Mouse (Mus musculus): Measurements from ENCODE around the gene Neurl3. TPM values are rescaled to one million over a fixed set of nuclear protein-coding genes. Genes with fewer than 3 reads are reported as not detected.

Gene Neurl3
- polyA plus RNA-seq, 1 experiment from 2014 or later: 0.77 TPM

DNA sequence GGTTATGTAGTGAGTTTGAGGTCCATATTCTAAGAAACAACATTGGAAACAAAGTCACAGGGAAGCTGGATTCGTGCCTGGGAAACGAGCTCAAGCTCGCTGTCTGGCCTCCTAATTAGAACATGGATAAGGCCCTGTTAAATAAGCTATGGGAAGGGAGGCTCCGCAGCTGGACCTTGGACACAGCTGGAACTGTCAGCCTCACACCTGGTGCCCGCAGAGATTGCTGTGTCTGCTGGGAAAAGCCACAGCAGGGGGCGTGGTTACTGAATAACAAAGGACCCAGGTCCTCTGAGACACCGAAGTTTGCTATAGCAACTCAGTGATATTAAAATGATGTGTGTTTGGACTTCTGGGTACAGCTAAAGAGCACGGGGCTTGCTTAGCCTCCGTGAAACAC is 23.1 kb downstream of the Neurl3 start:
- no peak overlapping the region for H3K27ac ChIP-seq
- H3K9me3 ChIP-seq (replicated peaks): 0 out of 2 replicates have a peak, but pooled peaks cover 2% of the 10 kb centered on the region
- 3% methylated on average over 9 of the region's 9 CpGs for WGBS
- 0 out of 2 replicates have a peak overlapping the region, but pooled peaks have one; percentile 2 for H3K4me2 ChIP-seq (replicated peaks)
- peaks cover 18% of the 10 kb centered on the region; the same call in 1 of the 2 replicates for H3K27me3 ChIP-seq
- no peak overlapping the region for H3K9ac ChIP-seq
- no peak overlapping the region for H3K4me3 ChIP-seq
- ATAC-seq (ENCODE audit: low FRiP score): peak; percentile 36; the same call in 1 of the 2 replicates
- peaks cover 11% of the 10 kb centered on the region for H3K4me1 ChIP-seq
- H3K36me3 ChIP-seq: no peaks in the 10 kb centered on the region

GRCm38 (mm10) chr1:36246688-36247087 is 27.8 kb downstream of the Neurl3 start:
- 47% methylated on average over 6 of the region's 6 CpGs for WGBS
- Histone ChIP-seq H3K4me3 (no peak overlapping the region), H3K4me1 (peaks cover 29% of the 10 kb centered on the region), H3K9me3 (replicated peaks) (no peaks in the 10 kb centered on the region), H3K4me2 (replicated peaks) (no peak overlapping the region), H3K36me3 (no peaks in the 10 kb centered on the region), H3K27me3 (no peaks in the 10 kb centered on the region), H3K27ac (no peak overlapping the region), H3K9ac (no peak overlapping the region)
- ATAC-seq (ENCODE audit: low FRiP score): no peak

DNA sequence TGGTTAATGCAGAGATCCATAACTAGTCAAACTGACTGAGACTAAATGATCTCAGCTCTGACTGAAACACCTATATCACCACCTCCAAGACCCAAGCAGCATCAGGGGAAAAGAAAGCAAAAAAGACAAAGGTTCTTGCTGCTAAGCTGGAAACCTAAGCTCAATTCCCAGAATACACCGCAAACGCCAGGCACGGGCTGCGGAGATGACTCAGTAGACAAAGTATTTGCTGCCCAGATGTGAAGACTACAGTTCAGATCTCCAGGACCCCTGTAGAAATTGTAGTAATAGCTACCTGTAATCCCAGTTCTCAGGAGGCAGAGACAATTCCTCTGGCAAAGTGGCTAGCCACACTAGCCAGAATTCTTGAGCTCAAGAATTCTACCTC is 29.7 kb downstream of the Neurl3 start:
- Histone ChIP-seq H3K27ac (no peak overlapping the region), H3K4me2 (replicated peaks) (peak overlapping the region; percentile 86; the same call in 1 of the 2 replicates), H3K9me3 (replicated peaks) (no peaks in the 10 kb centered on the region), H3K9ac (no peak overlapping the region), H3K36me3 (no peaks in the 10 kb centered on the region), H3K4me3 (no peak overlapping the region), H3K27me3 (no peaks in the 10 kb centered on the region), H3K4me1 (peaks cover 26% of the 10 kb centered on the region)
- ATAC-seq (ENCODE audit: low FRiP score): no peak
- 90% methylated on average over 4 of the region's 4 CpGs for WGBS

DNA sequence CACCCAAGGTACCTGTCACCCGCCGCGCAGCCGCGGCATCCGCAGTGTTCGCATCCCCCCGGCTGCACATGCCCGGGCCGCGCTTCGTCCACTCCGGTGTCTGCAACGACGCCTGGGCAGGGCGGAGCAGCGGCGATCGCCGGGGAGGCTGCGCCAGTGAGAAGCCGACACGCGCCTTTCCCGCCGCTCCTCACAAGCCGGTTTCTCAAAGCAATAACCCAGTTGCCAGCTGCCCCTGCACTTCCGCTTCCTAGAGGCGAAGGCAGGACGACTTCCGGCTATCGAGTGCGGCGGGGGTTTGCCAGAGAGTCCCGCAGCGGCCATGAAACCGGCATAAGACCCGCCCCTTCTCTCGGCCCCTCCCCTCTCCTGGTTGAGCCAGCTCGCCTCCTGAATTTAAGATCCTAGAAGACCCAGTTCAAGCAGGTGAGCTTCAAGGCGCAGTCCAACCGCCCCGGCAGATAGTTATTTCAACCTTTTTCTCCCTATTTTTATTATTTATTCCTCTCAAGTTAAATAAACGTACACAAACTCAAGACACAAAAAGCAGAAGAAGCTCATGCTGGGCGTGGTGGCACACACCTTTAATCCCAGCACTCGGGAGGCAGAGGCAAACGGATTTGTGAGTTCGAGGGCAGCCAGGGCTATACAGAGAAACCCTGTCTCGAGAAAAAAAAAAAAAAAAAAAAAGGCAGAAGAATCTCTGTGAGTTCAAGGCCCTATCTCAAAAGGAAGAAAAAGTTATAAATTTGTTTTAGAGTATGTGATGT is 30.2 kb downstream of the Neurl3 start, which contains the start of gene Uggt1:
Gene Uggt1 (minus strand): TSS at position 663 of the 770 bp plus-strand sequence.
- H3K9me3 ChIP-seq (replicated peaks): no peaks in the 10 kb centered on the region
- H3K9ac ChIP-seq: peak within 1 kb of the TSS; percentile 89
- H3K27me3 ChIP-seq: no peaks in the 10 kb centered on the region
- H3K4me2 ChIP-seq (replicated peaks): peak within 1 kb of the TSS; percentile 86
- no peaks in the 10 kb centered on the region for H3K36me3 ChIP-seq
- H3K27ac ChIP-seq: peak within 1 kb of the TSS; percentile 92
- H3K4me3 ChIP-seq: peak within 1 kb of the TSS; percentile 95
- 3% methylated on average over 49 of the region's 49 CpGs for WGBS
- peaks cover 26% of the 10 kb centered on the region for H3K4me1 ChIP-seq
- peak; percentile 98 for ATAC-seq (ENCODE audit: low FRiP score)

GRCm38 (mm10) chr1:36243447-36244057 is 30.9 kb downstream of the Neurl3 start:
- Histone ChIP-seq H3K4me2 (replicated peaks) (peak overlapping the region; percentile 86), H3K36me3 (no peaks in the 10 kb centered on the region), H3K4me3 (peak overlapping the region; percentile 95), H3K9ac (peak overlapping the region; percentile 89), H3K27ac (peak overlapping the region; percentile 92), H3K27me3 (no peaks in the 10 kb centered on the region), H3K4me1 (peaks cover 26% of the 10 kb centered on the region), H3K9me3 (replicated peaks) (no peaks in the 10 kb centered on the region)
- peak; percentile 62 for ATAC-seq (ENCODE audit: low FRiP score)
- 3% methylated on average over 21 of the region's 21 CpGs for WGBS

DNA sequence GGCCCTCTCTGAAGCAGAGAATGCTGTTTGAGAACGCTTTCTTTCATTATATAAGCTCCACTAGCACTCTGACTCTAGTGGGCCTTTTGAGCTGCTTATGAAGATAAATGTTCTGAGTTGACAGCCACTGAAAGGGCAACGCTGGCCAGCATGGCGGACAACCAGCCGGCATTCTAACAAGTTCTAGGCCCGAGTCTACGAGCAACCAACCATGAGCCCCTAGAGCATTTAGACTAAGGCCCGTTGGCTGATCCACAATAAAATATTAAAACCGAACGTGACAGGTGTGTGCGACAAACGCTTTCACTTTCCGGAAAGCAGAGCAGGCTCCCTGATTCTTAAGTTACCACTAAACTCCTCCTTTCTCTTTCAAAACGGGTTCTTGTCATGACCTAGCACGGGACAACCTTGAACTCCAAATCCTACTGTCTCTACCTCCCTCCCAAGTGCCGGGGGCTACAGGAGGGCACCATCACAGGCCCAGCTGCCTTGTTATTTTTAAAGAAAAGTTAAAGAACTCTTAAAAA is 32.5 kb downstream of the Neurl3 start:
- H3K4me3 ChIP-seq: no peak overlapping the region
- peaks cover 26% of the 10 kb centered on the region for H3K4me1 ChIP-seq
- 83% methylated on average over 15 of the region's 15 CpGs for WGBS
- H3K9ac ChIP-seq: peak overlapping the region; percentile 27
- H3K4me2 ChIP-seq (replicated peaks): no peak overlapping the region
- no peak overlapping the region for H3K27ac ChIP-seq
- H3K36me3 ChIP-seq: no peaks in the 10 kb centered on the region
- H3K27me3 ChIP-seq: no peaks in the 10 kb centered on the region
- no peaks in the 10 kb centered on the region for H3K9me3 ChIP-seq (replicated peaks)
- no peak for ATAC-seq (ENCODE audit: low FRiP score)

GRCm38 (mm10) chr1:36240176-36240575 is 34.3 kb downstream of the Neurl3 start:
- no peak for ATAC-seq (ENCODE audit: low FRiP score)
- Histone ChIP-seq H3K9me3 (replicated peaks) (no peaks in the 10 kb centered on the region), H3K36me3 (no peaks in the 10 kb centered on the region), H3K4me2 (replicated peaks) (no peak overlapping the region), H3K27ac (no peak overlapping the region), H3K9ac (no peak overlapping the region), H3K4me1 (peaks cover 22% of the 10 kb centered on the region), H3K27me3 (no peaks in the 10 kb centered on the region), H3K4me3 (no peak overlapping the region)
- 67% methylated on average over 6 of the region's 6 CpGs for WGBS

DNA sequence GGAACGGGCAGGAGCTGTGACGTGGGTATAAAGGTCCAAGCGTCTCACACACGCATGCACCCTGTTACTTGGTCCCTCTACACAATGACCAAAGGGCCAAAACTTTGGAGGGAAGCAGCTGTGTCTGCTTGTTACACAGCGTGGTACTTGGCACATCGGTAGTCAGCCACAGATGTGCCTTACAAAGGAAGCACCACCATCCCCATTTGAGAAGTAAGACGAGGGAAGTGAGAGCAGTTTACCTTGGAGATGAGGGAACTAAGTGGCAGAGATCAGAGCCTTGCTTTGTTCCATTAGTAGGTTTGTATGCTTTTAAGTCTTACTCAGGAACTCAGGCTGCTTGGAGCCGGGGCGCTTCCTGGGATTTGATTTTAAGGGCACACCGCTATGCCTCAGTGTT is 35.1 kb downstream of the Neurl3 start:
- no peaks in the 10 kb centered on the region for H3K9me3 ChIP-seq (replicated peaks)
- H3K27me3 ChIP-seq: no peaks in the 10 kb centered on the region
- no peak overlapping the region for H3K9ac ChIP-seq
- 91% methylated on average over 10 of the region's 10 CpGs for WGBS
- peaks cover 22% of the 10 kb centered on the region for H3K4me1 ChIP-seq
- no peak overlapping the region for H3K27ac ChIP-seq
- ATAC-seq (ENCODE audit: low FRiP score): no peak
- peaks cover 5% of the 10 kb centered on the region; the same call in 1 of the 2 replicates for H3K36me3 ChIP-seq
- H3K4me2 ChIP-seq (replicated peaks): no peak overlapping the region
- H3K4me3 ChIP-seq: no peak overlapping the region

DNA sequence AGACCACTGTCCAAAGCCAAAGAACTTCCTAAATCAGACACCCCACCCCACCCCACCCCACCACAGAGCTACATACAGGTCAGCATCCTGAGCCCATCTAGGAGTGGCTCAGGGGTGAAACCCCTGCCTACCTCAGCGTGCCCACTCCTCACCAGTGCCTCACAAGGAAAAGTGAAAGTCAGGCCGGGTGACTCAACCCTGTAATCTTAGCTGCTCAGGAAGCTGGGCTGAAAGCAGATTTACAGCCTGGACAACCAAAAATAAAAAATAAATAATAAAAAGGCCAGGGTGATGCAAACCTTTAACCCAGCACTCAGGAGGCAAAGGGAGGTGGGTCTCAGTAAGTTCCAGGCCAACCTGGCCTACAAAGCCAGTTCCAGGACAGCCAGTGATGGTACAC is 38.6 kb downstream of the Neurl3 start:
- Histone ChIP-seq H3K36me3 (peaks cover 22% of the 10 kb centered on the region), H3K27ac (no peak overlapping the region), H3K4me2 (replicated peaks) (no peak overlapping the region), H3K4me1 (no peaks in the 10 kb centered on the region), H3K9me3 (replicated peaks) (no peaks in the 10 kb centered on the region), H3K9ac (no peak overlapping the region), H3K27me3 (no peaks in the 10 kb centered on the region), H3K4me3 (no peak overlapping the region)
- no peak for ATAC-seq (ENCODE audit: low FRiP score)
- 92% methylated on average over 2 of the region's 2 CpGs for WGBS

DNA sequence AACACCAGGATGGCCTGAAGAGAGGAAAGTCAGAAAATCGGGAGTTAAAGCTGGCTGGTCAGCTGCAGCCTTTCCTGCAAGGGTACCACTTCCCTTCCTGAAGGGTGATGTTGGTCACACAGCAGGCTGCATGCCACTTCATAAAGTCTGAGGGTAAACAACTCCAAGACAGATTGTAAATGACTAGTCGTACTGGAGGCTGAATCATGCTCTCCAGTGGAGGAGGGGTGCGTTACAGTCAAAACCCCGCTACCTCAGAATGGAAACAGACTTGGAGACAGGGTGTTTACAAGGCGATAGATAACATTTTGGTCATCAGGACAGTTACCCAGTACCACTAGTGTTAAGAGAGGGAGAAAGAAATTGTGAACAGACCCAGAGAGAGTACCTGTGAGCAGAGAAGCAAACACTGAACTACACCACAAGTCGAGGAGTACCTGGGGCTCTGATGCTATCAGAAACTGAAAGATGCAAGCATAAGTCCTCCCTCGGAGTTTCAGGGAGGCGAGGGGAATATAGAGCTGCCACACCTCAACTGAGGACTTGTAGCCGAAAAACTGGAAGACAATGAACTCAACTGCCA is 39.3 kb downstream of the Neurl3 start:
- Histone ChIP-seq H3K4me3 (no peak overlapping the region), H3K36me3 (peaks cover 26% of the 10 kb centered on the region), H3K4me1 (no peaks in the 10 kb centered on the region), H3K9ac (no peak overlapping the region), H3K27ac (no peak overlapping the region), H3K4me2 (replicated peaks) (no peak overlapping the region), H3K27me3 (no peaks in the 10 kb centered on the region), H3K9me3 (replicated peaks) (no peaks in the 10 kb centered on the region)
- 88% methylated on average over 9 of the region's 9 CpGs for WGBS
- ATAC-seq (ENCODE audit: low FRiP score): no peak

DNA sequence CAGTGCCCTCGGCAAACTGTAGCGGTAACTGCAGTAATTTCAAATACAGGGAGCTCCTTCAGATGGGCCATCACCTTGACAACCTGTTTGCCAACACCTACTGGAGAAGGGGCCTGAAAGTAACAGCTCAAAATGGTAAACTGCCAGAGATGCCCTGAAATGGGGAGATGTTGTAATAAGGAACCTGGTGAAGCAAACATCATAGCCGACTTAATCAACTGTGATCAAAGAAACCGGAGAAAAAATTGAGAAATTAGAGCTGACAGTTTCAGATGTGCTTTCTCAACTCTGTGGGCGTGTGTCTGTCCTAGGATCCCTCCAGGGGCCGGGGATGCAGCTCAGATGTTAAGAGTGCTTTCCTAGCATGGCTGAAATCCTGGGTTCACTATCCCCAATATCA is 41.3 kb downstream of the Neurl3 start:
- Histone ChIP-seq H3K4me3 (no peak overlapping the region), H3K4me2 (replicated peaks) (no peak overlapping the region), H3K36me3 (peaks cover 36% of the 10 kb centered on the region), H3K4me1 (no peaks in the 10 kb centered on the region), H3K27me3 (no peaks in the 10 kb centered on the region), H3K9ac (no peak overlapping the region), H3K27ac (no peak overlapping the region), H3K9me3 (replicated peaks) (no peaks in the 10 kb centered on the region)
- no peak for ATAC-seq (ENCODE audit: low FRiP score)
- 89% methylated on average over 6 of the region's 6 CpGs for WGBS

DNA sequence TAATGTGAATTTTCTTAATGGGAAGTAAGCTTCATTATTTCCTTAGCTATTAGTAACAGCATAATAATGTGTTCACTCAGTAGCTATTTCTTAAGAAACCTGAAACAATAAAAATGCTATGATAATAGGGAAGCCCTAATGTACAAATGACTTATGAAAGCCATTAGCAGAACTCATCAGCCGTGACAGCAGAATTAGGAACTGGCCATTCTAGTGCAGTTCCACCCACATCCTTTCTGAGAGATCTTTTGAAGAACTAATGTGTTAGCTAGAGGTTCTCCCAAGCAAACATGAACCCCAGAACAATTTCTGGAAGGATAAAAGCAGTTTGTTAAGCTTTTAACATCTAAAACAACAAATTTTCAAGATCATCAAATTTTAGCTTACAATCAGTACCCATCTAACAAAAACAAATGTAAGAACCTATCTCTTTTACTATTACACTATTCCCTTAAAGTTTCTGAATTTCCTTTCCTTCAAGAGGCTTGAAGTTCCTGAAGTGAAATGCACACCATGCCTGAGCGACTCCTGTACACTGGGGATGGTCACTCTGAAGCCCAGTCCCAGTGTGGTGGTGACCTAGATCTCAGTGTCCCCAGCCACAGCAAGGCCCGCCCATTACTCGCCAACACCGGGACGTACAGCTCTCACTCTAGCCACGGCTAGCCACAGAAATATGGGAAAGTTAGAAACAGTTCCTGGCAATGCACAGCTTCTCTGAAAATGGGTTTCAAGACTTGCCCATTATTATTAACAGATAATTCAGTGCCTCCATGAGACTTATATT is 43.4 kb downstream of the Neurl3 start:
- peaks cover 48% of the 10 kb centered on the region for H3K36me3 ChIP-seq
- no peaks in the 10 kb centered on the region for H3K4me1 ChIP-seq
- no peak overlapping the region for H3K27ac ChIP-seq
- ATAC-seq (ENCODE audit: low FRiP score): no peak
- H3K4me2 ChIP-seq (replicated peaks): no peak overlapping the region
- H3K4me3 ChIP-seq: no peak overlapping the region
- 89% methylated on average over 7 of the region's 7 CpGs for WGBS
- no peak overlapping the region for H3K9ac ChIP-seq
- H3K9me3 ChIP-seq (replicated peaks): no peaks in the 10 kb centered on the region
- no peaks in the 10 kb centered on the region for H3K27me3 ChIP-seq
